Mouse (Mus musculus): ENCODE measurements around the gene Kif14. TPM values are rescaled to one million over a fixed set of nuclear protein-coding genes. Genes with fewer than 3 reads are reported as not detected.

Kif14 gene
- polyA plus RNA-seq, 1 experiment = 2.2 TPM

GRCm38 (mm10) chr1:136564963-136565362, 98.8 kb downstream of the Kif14 start:
- H3K27ac ChIP-seq (ENCODE audit: control insufficient read depth, insufficient read depth, low read depth, low read length) = no peak overlapping the region
- peaks cover 2% of the 10 kb centered on the region; the same call in 1 of the 2 replicates for H3K4me1 ChIP-seq (ENCODE audit: control insufficient read depth, insufficient read depth, low read length)
- TF ChIP-seq CTCF (IDR thresholded peaks at IDR 0.05; ENCODE audit: control insufficient read depth, insufficient read depth, insufficient replicate concordance, low read depth, low read length) (no peak), POLR2A (IDR thresholded peaks at IDR 0.05; ENCODE audit: control insufficient read depth, low read depth, low read length) (no peak)
- no peaks in the 10 kb centered on the region for H3K36me3 ChIP-seq (ENCODE audit: control insufficient read depth, insufficient read depth, low read length)
- H3K27me3 ChIP-seq (ENCODE audit: control insufficient read depth, insufficient read depth, low read length) = no peaks in the 10 kb centered on the region
- no peak overlapping the region for H3K4me3 ChIP-seq (ENCODE audit: control insufficient read depth, low read depth, low read length)

- TF ChIP-seq CTCF (IDR thresholded peaks at IDR 0.05; ENCODE audit: control insufficient read depth, insufficient read depth, insufficient replicate concordance, low read depth, low read length) (no peak), POLR2A (IDR thresholded peaks at IDR 0.05; ENCODE audit: control insufficient read depth, low read depth, low read length) (no peak)
- H3K36me3 ChIP-seq (ENCODE audit: control insufficient read depth, insufficient read depth, low read length) = no peaks in the 10 kb centered on the region
- no peaks in the 10 kb centered on the region for H3K27me3 ChIP-seq (ENCODE audit: control insufficient read depth, insufficient read depth, low read length)
- no peak overlapping the region for H3K4me3 ChIP-seq (ENCODE audit: control insufficient read depth, low read depth, low read length)
- peaks cover 8% of the 10 kb centered on the region for H3K4me1 ChIP-seq (ENCODE audit: control insufficient read depth, insufficient read depth, low read length)
- no peak overlapping the region for H3K27ac ChIP-seq (ENCODE audit: control insufficient read depth, insufficient read depth, low read depth, low read length)
These were observed 100.2 kb downstream of the Kif14 start for GRCm38 (mm10) chr1:136566386-136566785.

- Histone ChIP-seq H3K4me1 (ENCODE audit: control insufficient read depth, insufficient read depth, low read length) (peaks cover 10% of the 10 kb centered on the region), H3K27ac (ENCODE audit: control insufficient read depth, insufficient read depth, low read depth, low read length) (no peak overlapping the region), H3K27me3 (ENCODE audit: control insufficient read depth, insufficient read depth, low read length) (no peaks in the 10 kb centered on the region), H3K4me3 (ENCODE audit: control insufficient read depth, low read depth, low read length) (no peak overlapping the region), H3K36me3 (ENCODE audit: control insufficient read depth, insufficient read depth, low read length) (no peaks in the 10 kb centered on the region)
- no peak for TF ChIP-seq POLR2A (IDR thresholded peaks at IDR 0.05; ENCODE audit: control insufficient read depth, low read depth, low read length)
- TF ChIP-seq CTCF (IDR thresholded peaks at IDR 0.05; ENCODE audit: control insufficient read depth, insufficient read depth, insufficient replicate concordance, low read depth, low read length) = no peak
These were observed 101.5 kb downstream of the Kif14 start for GRCm38 (mm10) chr1:136567641-136568040.

- Histone ChIP-seq H3K27ac (ENCODE audit: control insufficient read depth, insufficient read depth, low read depth, low read length) (no peak overlapping the region), H3K4me3 (ENCODE audit: control insufficient read depth, low read depth, low read length) (peak overlapping the region; percentile 48; the same call in 1 of the 2 replicates)
These were observed 102.6 kb downstream of the Kif14 start for GRCm38 (mm10) chr1:136568738-136569194.

GRCm38 (mm10) chr1:136569206-136569605, 103.1 kb downstream of the Kif14 start:
- TF ChIP-seq CTCF (IDR thresholded peaks at IDR 0.05; ENCODE audit: control insufficient read depth, insufficient read depth, insufficient replicate concordance, low read depth, low read length) (no peak), POLR2A (IDR thresholded peaks at IDR 0.05; ENCODE audit: control insufficient read depth, low read depth, low read length) (no peak)
- Histone ChIP-seq H3K27me3 (ENCODE audit: control insufficient read depth, insufficient read depth, low read length) (no peaks in the 10 kb centered on the region), H3K27ac (ENCODE audit: control insufficient read depth, insufficient read depth, low read depth, low read length) (no peak overlapping the region), H3K4me3 (ENCODE audit: control insufficient read depth, low read depth, low read length) (peak overlapping the region; percentile 48; the same call in 1 of the 2 replicates), H3K36me3 (ENCODE audit: control insufficient read depth, insufficient read depth, low read length) (no peaks in the 10 kb centered on the region), H3K4me1 (ENCODE audit: control insufficient read depth, insufficient read depth, low read length) (peaks cover 10% of the 10 kb centered on the region)

More at GRCm38 (mm10) chr1:136568738-136569194, 102.6 kb downstream of the Kif14 start:
- Histone ChIP-seq H3K36me3 (ENCODE audit: control insufficient read depth, insufficient read depth, low read length) (no peaks in the 10 kb centered on the region), H3K4me1 (ENCODE audit: control insufficient read depth, insufficient read depth, low read length) (peaks cover 10% of the 10 kb centered on the region), H3K27me3 (ENCODE audit: control insufficient read depth, insufficient read depth, low read length) (no peaks in the 10 kb centered on the region)
- TF ChIP-seq POLR2A (IDR thresholded peaks at IDR 0.05; ENCODE audit: control insufficient read depth, low read depth, low read length) (no peak), CTCF (IDR thresholded peaks at IDR 0.05; ENCODE audit: control insufficient read depth, insufficient read depth, insufficient replicate concordance, low read depth, low read length) (no peak)

- peak overlapping the region; percentile 13 for H3K4me3 ChIP-seq (ENCODE audit: control insufficient read depth, low read depth, low read length)
- peaks cover 10% of the 10 kb centered on the region for H3K4me1 ChIP-seq (ENCODE audit: control insufficient read depth, insufficient read depth, low read length)
- TF ChIP-seq POLR2A (IDR thresholded peaks at IDR 0.05; ENCODE audit: control insufficient read depth, low read depth, low read length) (no peak), CTCF (IDR thresholded peaks at IDR 0.05; ENCODE audit: control insufficient read depth, insufficient read depth, insufficient replicate concordance, low read depth, low read length) (no peak)
- no peaks in the 10 kb centered on the region for H3K27me3 ChIP-seq (ENCODE audit: control insufficient read depth, insufficient read depth, low read length)
- H3K27ac ChIP-seq (ENCODE audit: control insufficient read depth, insufficient read depth, low read depth, low read length) = no peak overlapping the region
- H3K36me3 ChIP-seq (ENCODE audit: control insufficient read depth, insufficient read depth, low read length) = no peaks in the 10 kb centered on the region
These were observed 103.6 kb downstream of the Kif14 start for GRCm38 (mm10) chr1:136569626-136570297.

- TF ChIP-seq CTCF (IDR thresholded peaks at IDR 0.05; ENCODE audit: control insufficient read depth, insufficient read depth, insufficient replicate concordance, low read depth, low read length) = no peak
- no peak for TF ChIP-seq POLR2A (IDR thresholded peaks at IDR 0.05; ENCODE audit: control insufficient read depth, low read depth, low read length)
- Histone ChIP-seq H3K36me3 (ENCODE audit: control insufficient read depth, insufficient read depth, low read length) (no peaks in the 10 kb centered on the region), H3K4me3 (ENCODE audit: control insufficient read depth, low read depth, low read length) (peak overlapping the region; percentile 53), H3K27ac (ENCODE audit: control insufficient read depth, insufficient read depth, low read depth, low read length) (no peak overlapping the region), H3K27me3 (ENCODE audit: control insufficient read depth, insufficient read depth, low read length) (no peaks in the 10 kb centered on the region), H3K4me1 (ENCODE audit: control insufficient read depth, insufficient read depth, low read length) (peaks cover 10% of the 10 kb centered on the region)
These were observed 104.1 kb downstream of the Kif14 start for GRCm38 (mm10) chr1:136570298-136570653.

Data from testis, adult 2 months (tissue).